ENCODE assay signal across 8 mouse cellular contexts in genomic region chr4:141367997-141368791, GRCm38 (mm10). TPM values are rescaled to one million over a fixed set of nuclear protein-coding genes. Genes with fewer than 3 reads are reported as not detected.
DNase-seq lines count a peak whose midpoint lies in the region; ATAC-seq lines count a peak whose summit lies in the region.

Gene Fam131c (plus strand): TSS chr4:141368220.

- peak within 1 kb of the TSS; percentile 59 for H3K4me3 ChIP-seq in heart, embryonic 16.5 days (ENCODE audit: low read length)
- peak within 1 kb of the TSS; percentile 53 for H3K4me3 ChIP-seq in limb, embryonic 11.5 days (ENCODE audit: low read depth, low read length)
- peak within 1 kb of the TSS; percentile 75 for H3K4me3 ChIP-seq in midbrain, embryonic 16.5 days (ENCODE audit: low read depth, low read length)

- peak; percentile 51 for DNase-seq in kidney, adult 18-20 months
- no peak for DNase-seq in kidney, adult 8-10 months
- DNase-seq in adrenal gland, postnatal 14 days: peak; percentile 72
- no peak for DNase-seq in limb, embryonic 11.5 days (ENCODE audit: low spot score)
- no peak for DNase-seq in ovary, postnatal 14 days (ENCODE audit: low spot score)
- no peak for DNase-seq in gastrocnemius, postnatal 4 days (ENCODE audit: low spot score in 2 of 2)

- H3K27me3 ChIP-seq in heart, embryonic 16.5 days (ENCODE audit: control insufficient read depth, insufficient read depth, low read length): peaks cover 35% of the 10 kb centered on the region
- H3K27me3 ChIP-seq in limb, embryonic 11.5 days (ENCODE audit: control insufficient read depth, insufficient read depth, low read length): peaks cover 41% of the 10 kb centered on the region
- peaks cover 9% of the 10 kb centered on the region for H3K27me3 ChIP-seq in midbrain, embryonic 16.5 days (ENCODE audit: control insufficient read depth, insufficient read depth, low read depth, low read length)

- no peaks in the 10 kb centered on the region for H3K36me3 ChIP-seq in heart, embryonic 16.5 days (ENCODE audit: control insufficient read depth, insufficient read depth)
- no peaks in the 10 kb centered on the region for H3K36me3 ChIP-seq in limb, embryonic 11.5 days (ENCODE audit: control insufficient read depth, insufficient read depth, low read length)
- H3K36me3 ChIP-seq in midbrain, embryonic 16.5 days (ENCODE audit: control insufficient read depth, insufficient read depth, low read length): no peaks in the 10 kb centered on the region

- H3K27ac ChIP-seq in heart, embryonic 16.5 days (ENCODE audit: low read length): no peak within 1 kb of the TSS
- no peak within 1 kb of the TSS for H3K27ac ChIP-seq in limb, embryonic 11.5 days (replicated peaks; ENCODE audit: low read depth, low read length)
- no peak within 1 kb of the TSS for H3K27ac ChIP-seq in midbrain, embryonic 16.5 days (ENCODE audit: low read length)

- H3K9ac ChIP-seq in heart, embryonic 16.5 days (ENCODE audit: low read length): peak within 1 kb of the TSS; percentile 71
- H3K9ac ChIP-seq in limb, embryonic 11.5 days (ENCODE audit: low read length): peak within 1 kb of the TSS; percentile 44
- H3K9ac ChIP-seq in midbrain, embryonic 16.5 days (ENCODE audit: low read depth, low read length): peak within 1 kb of the TSS; percentile 88

- 1% methylated on average over 59 of the region's 71 CpGs for WGBS in heart, embryonic 16.5 days
- WGBS in limb, embryonic 11.5 days: under 1% methylated on average over 53 of the region's 71 CpGs
- WGBS in midbrain, embryonic 16.5 days: under 1% methylated on average over 58 of the region's 71 CpGs

- H3K4me1 ChIP-seq in heart, embryonic 16.5 days (ENCODE audit: control insufficient read depth, insufficient read depth, low read length): 0 out of 2 replicates have a peak, but pooled peaks cover 3% of the 10 kb centered on the region
- H3K4me1 ChIP-seq in limb, embryonic 11.5 days (ENCODE audit: control insufficient read depth, insufficient read depth, low read length): no peaks in the 10 kb centered on the region
- H3K4me1 ChIP-seq in midbrain, embryonic 16.5 days (ENCODE audit: control insufficient read depth, insufficient read depth, low read length): peaks cover 3% of the 10 kb centered on the region; the same call in 1 of the 2 replicates

- ATAC-seq in heart, embryonic 16.5 days (replicated peaks; ENCODE audit: extremely low read depth, insufficient read depth, low FRiP score): 0 out of 2 replicates have a peak, but pooled peaks have one; percentile 40
- ATAC-seq in limb, embryonic 11.5 days (ENCODE audit: insufficient number of reproducible peaks, low FRiP score, low TSS enrichment, low read depth): no peak; the same call in 1 of the 2 replicates
- ATAC-seq in midbrain, embryonic 16.5 days: peak; percentile 43; the same call in 1 of the 2 replicates

- H3K9me3 ChIP-seq in heart, embryonic 16.5 days (replicated peaks; ENCODE audit: control insufficient read depth, low read length): no peaks in the 10 kb centered on the region
- H3K9me3 ChIP-seq in limb, embryonic 11.5 days (ENCODE audit: control insufficient read depth, low read length): no peaks in the 10 kb centered on the region
- H3K9me3 ChIP-seq in midbrain, embryonic 16.5 days (replicated peaks; ENCODE audit: control insufficient read depth, low read length, poor library complexity, severe bottlenecking): no peaks in the 10 kb centered on the region

- peak within 1 kb of the TSS; percentile 83 for H3K4me2 ChIP-seq in heart, embryonic 16.5 days (ENCODE audit: low read depth, low read length)
- H3K4me2 ChIP-seq in limb, embryonic 11.5 days (ENCODE audit: low read depth, severe bottlenecking): peak within 1 kb of the TSS; percentile 90
- peak within 1 kb of the TSS; percentile 86 for H3K4me2 ChIP-seq in midbrain, embryonic 16.5 days (ENCODE audit: low read length)

RNA-seq across cellular contexts. Expression of gene Fam131c, which starts in this region (rescaled TPM):
- total RNA-seq in adrenal gland, postnatal 14 days (2021): 11.0 and 16.9 TPM in 2 replicates
- polyA plus RNA-seq in heart, embryonic 16.5 days (2015; fragmentation: Nextera tagmentation; extraction: Ambion mirVana): 0.58 and 0.87 TPM in 2 replicates
- polyA plus RNA-seq in limb, embryonic 11.5 days (2014; fragmentation: Nextera tagmentation; extraction: Ambion mirVana): 0.34 and 0.57 TPM in 2 replicates
- polyA plus RNA-seq in midbrain, embryonic 16.5 days (2015; fragmentation: Nextera tagmentation; extraction: Ambion mirVana): 39.5 and 50.1 TPM in 2 replicates
- under 1 TPM in 1 of 2 experiments, not detected in 1; 0.25 TPM for total RNA-seq in gastrocnemius, postnatal 4 days (2021)

Comparison
In these comparisons a context has a peak if more than half of its experiments do, and no peak if none do; other contexts are left out.
1. RNA of gene Fam131c (polyA plus RNA-seq): 39.5 to 50.1 TPM in midbrain, embryonic 16.5 days; 0.58 to 0.87 TPM in heart, embryonic 16.5 days and 0.34 to 0.57 TPM in limb, embryonic 11.5 days; every median in the first group is over 10 times any median in the second.
2. DNase-seq: peak in kidney, adult 18-20 months (single experiment) and adrenal gland, postnatal 14 days (single experiment); none in kidney, adult 8-10 months (0 of 2), limb, embryonic 11.5 days (single experiment), ovary, postnatal 14 days (single experiment) and gastrocnemius, postnatal 4 days (0 of 2).
3. Peak in ATAC-seq, H3K4me3 ChIP-seq, H3K9ac ChIP-seq and H3K4me2 ChIP-seq in heart, embryonic 16.5 days; RNA of the gene not detected or under 1 TPM.
4. Peak in every context shown above with its lines, with median percentiles within 50 percentile points of each other: H3K4me2 ChIP-seq, H3K4me3 ChIP-seq and H3K9ac ChIP-seq.